Mouse (Mus musculus) thymus, adult 18-20 months (tissue): ENCODE measurements around the gene Rbm4.
A peak's percentile ranks its signal among the peaks of the same experiment; 100 is the strongest.
"Not testable (repeated sequence)": the region's sequence is repeated elsewhere in the genome, so short reads cannot be mapped to it uniquely, and the experiment has no call there.

Experiments used
- DNase-seq, 2 experiments: peaks; one replicate each; pipeline ENCODE4 v3.0.0; 2022; ENCODE audit warnings: mixed read lengths in 2 of 2

The Rbm4 gene

DNA sequence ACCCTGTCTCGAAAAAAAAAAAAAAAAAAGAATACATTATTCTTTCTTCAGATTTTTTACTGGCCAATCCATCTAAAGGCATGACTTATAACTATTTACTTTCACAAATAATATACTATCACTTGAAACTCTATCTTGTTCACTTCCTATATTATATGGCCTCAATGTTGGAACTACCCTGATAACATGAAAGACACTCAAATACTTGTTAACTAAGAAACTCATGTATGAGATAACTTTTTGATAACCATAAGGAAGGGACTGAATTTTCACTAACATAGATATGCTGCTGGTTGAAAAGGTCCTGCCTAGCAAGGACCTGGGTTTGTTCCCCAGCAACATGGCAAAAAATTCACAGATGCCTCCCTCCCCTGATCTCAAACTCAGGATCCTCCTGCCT is 2.2 kb upstream of the Rbm4 start:
- DNase-seq: no peak

DNA sequence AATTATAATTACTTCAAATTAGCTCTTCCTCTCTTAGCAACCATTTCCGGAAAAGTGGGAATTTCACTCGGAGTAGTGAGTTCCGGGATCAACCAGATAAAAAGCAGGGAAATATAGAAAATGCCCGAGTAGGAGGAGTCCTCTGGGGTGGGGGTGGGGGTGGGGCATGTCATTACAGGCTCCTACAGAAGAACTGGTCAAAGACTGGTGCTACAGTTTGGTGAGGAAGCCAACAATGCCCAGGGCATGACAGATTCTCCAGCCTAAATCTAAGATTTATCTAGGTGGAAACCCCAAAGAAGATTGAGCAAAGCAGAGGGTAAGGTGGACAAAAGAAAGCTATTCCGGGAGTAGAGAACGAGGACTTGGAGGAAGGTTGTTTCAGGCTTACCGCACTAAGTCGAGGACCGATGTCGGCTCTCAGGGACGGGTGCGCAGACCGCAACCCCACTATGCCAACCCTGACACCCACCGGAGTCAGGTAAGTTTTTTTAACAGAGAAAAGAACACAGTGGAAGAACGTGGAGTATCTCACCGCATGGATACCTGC is 345 bp downstream of the Rbm4 start:
- no peak for DNase-seq

DNA sequence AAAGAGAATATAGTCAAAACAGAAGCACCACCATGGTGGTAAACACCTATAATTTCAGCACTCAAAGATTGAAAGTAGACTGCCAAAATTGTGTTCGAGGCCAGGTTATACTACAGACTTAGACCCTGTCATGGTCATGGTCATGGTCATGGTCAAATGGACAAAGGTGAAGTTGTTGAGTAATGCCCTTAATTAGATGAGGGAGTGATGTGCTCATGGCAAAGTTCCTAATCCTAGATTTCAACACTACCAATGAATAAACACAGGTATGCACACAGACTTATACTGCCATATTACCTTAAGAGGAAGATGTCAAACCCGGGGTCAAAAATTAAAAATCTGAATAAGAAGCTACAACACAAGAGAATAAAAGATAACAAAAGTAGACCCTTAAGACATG is 7.4 kb downstream of the Rbm4 start:
- no peak for DNase-seq

DNA sequence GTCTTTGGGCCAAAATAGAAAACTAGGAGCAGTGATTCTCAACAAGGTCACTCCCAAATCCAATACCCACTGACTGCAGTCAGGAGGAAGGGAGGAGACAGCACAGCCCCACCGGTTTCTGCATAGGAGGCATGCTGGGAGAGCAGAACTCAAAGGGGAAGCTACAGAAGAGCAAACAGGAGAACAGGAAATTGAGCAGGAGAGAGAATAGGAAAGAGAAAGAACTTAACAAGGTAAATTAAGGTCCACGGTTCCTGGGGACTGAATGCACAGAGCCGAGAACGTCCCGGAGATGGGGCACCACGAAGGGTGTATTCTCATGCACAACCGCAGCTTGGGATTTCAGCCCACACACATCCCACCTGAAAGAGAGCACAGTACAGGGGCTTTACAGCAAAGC is 8.5 kb downstream of the Rbm4 start:
- DNase-seq: no peak

DNA sequence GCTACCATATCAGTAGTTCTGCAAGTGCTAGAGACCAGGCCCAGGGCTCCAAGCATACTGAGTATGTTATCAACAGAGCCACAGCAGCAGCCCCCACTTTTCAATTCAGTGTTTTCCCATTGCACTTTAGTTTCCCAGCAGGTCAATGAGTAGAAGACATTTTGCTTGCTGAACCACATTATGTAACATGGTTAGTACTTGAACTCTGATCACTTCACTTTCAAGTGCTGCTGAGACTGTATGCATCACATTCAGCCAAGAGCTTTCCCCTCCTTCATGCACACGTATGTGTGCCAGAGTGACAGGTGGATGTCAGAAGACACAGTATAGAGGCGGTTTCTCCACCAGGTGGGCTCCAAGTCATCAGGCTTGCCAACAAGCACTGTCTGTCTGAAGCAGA is 10.8 kb downstream of the Rbm4 start:
- no peak for DNase-seq

DNA sequence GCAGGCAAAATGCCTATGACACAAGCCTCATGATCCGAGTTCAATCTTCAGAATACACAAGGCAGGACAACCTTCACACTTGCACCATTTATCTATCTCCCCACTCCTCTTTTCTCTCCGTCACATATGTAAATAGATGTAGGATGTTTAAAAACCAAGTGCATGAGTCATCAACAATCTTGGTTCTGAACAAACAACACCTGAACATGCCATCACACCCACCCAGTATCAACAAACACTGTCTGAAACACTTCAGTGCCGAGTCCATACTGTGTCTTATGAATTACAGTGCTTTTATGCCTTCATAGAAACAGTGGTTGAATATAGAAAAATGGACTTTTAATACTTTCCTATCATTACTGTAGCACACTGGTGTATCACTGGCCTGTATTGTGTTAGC is 20.9 kb downstream of the Rbm4 start:
- no peak for DNase-seq

DNA sequence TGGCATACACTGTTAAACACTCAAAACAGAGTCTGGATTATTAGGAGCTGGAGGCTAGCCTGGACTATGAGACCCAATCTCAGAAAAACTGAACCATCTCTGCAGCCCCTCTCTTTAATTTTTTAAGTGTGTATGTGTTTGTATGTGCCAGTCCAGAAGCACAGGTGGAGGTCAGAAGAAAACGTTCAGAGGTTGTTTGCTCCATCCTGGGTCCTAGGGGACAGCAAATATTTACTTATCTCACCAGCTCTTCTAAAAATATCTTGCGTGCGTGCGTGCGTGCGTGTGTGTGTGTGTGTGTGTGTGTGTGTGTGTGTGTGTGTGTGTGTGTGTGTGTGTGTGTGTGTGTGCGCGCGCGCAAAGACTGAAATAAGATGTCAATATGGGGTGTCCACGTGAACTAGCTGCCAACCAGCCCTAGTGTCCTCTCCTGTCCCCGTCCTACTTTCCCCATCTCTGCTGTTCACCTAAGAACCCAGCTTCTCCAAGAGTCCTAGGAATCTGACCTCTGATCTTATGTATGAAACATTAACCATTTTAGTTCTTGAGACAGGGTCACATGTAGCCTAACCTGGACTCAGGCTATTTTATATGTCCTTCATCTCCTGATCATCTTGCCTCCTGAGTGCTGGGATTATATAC is 26.1 kb downstream of the Rbm4 start:
- no peak for DNase-seq

DNA sequence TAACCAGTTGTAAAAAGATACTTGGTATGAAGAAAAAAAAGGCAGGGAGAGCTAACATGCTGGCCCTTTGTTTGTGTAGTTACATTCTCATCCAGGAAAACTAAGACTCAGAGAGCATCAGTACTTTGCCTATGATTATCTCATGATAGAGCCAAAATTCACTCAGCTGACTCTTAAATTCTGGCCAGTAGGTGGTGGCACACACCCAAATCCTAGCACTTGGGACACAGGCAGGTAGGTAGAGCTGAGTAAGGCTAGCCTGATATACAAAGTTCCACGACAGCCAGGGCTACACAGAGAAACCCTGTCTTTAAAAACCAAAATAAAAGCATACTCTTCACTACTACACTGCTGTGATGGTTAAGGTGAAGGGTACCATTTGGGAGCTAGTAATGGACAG is 30.8 kb downstream of the Rbm4 start:
- no peak for DNase-seq

DNA sequence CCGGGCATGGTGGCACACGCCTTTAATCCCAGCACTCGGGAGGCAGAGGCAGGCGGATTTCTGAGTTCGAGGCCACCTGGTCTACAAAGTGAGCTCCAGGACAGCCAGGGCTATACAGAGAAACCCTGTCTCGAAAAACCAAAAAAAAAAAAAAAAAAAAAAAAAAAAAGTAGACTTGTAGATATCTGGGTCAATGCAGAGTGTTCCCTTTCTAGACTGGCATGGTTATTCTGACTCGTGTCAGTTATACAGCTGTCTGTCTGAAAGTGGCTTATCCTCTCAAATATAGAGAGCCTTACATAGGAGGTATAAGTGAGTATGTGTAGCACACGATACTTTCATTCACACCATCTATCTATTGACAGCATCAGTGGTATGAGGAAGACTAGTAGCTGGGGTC is 33.2 kb downstream of the Rbm4 start:
- not testable (repeated sequence) for DNase-seq

DNA sequence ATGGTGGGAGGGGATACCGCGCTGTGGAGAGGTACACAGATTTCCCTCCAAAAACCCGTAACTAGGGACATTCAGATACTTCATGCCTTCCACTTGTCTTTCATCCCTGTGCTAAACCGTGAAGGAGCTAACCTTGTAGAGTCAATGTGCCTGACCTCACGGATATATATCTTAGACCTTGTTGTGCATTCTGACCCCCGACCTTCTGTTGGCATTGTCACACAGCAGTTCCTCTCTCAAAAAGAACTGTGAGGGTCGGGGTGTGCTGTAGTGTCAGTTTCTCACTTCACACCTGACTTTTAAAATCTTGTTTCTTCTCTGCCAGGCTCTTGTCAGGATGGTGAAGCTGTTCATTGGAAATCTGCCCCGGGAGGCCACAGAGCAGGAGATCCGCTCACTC is 36.8 kb downstream of the Rbm4 start:
- DNase-seq: no peak

DNA sequence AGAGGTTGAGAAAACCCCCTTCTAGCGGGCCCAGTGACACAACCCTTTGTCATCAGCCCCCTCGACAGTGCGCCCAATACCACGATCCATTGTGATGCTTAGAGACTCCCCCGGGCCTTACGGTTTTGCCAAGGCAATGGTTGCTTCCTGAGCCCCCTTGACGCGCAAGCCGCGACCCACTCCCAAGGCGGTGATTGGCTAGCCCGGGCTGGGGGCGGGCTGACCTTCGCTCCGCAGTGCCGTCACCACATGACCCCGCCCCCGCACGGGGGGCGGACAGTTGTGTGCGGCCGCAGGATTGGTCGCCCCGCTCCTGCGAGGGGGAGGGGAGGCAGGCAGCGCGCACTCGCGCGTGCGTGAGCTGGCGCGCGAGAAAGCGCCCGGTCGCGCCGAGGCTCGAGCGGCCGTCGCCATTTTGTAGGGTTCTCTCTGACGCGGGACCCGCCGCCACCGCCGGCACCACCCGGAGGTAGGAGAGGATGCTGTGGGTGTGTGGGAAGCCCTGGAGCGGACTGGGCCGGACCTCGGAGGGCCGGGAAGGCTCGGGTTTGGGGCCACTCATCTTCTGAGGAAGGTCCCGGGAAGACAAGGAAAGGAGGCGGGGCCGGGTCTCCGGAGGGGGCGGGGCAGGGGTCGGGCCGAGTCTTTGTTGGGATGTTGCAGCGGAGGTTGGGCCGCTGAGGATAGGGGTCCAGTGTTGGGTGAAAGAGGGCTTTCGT is 37.3 kb downstream of the Rbm4 start, which contains the start of gene Rbm4b:
Gene Rbm4b, plus strand, starts transcription at position 305 of the 719 bp plus-strand sequence.
- peak; percentile 96 for DNase-seq

DNA sequence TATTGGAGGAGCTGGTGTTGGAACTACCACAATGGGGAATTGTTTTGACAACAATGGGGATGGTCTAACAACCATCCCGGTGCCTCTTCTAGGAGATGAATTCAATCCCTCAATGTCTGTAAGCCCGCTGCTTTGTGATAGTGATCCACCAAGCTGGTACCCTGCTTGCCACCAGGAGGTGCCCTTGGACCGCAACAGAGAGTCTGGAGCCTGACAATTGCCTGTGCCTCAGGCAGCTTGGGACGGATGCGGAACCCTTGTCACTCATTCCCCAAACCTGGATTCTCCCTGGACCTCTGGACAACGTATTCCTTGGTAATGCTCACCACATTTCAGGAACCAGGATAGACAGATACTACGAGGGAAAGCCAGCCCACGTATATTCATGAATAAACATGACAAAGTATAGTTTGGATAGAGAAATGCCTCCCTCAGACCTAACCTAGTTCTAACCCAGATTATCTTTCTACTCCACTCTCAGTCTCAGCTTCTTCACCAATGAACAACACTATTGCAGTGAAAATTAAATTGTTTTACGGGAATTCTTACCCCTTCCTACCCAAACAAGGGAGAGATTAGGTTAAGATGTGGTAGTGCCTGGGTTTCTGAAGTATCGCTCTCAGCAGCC is 38.0 kb downstream of the Rbm4 start:
- peak; percentile 80 to 85 for DNase-seq

DNA sequence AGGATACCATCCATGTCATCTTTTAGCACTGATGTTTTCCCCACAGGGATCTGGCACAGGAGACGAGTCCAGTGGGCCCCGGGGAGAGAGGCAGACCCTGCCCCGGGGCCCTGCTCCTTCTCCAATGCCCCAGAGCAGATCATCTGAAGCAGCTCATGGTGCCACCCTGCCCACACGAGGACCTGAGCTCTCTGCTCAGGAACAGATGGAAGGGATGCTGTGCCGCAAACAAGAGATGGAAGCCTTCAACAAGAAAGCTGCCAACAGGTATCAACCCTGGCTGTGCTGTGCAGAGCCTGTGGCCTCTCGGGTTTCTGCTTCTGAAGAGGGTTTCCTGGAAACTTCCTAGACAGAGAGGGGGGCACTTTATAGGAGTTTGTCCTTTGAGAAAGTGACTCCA is 43.7 kb downstream of the Rbm4 start:
- no peak for DNase-seq

DNA sequence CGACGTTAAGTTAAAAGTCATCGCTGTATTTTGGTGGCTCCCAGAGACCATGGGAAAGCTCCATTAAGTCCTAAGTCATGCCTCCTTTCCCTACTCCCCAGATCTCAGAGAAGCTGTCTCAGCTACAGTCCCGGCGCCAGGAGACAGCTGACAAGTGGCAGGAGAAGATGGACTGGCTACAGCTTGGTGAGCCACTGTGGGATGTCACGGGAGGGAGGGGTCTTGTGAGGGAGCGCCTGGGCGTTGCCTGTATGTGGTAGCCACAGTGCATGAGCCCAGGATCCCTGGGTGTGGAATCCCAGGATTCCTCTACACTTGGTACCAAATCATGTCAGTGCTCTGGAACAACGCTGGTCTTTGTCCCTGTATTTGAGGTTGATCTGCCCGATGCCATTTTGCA is 45.2 kb downstream of the Rbm4 start:
- no peak for DNase-seq

DNA sequence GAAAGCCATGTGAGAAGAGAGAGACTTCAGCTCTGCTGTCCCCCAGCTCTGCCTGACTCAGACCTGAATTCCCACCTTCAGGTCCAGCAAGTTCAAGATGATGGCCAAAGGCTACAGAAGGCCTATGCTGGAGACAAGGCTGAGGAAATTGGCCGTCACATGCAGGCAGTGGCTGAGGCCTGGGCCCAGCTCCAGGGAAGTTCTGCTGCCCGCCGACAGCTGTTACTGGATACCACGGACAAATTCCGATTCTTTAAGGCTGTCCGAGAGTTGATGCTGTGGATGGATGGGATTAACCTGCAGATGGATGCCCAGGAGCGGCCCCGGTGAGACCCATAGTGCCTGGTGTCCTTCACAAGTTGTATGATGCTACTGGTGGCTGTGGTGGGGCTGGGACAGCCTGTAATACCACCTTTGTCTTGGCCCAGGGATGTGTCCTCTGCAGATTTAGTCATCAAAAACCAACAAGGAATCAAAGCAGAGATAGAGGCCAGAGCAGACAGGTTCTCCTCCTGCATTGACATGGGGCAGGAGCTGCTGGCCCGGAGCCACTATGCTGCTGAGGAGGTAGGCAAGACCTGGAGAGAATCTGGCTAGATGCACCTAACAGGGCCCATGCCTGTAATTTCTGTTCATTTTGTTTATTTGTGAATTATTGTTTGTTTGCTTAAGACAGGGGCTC is 45.9 kb downstream of the Rbm4 start:
- no peak for DNase-seq

DNA sequence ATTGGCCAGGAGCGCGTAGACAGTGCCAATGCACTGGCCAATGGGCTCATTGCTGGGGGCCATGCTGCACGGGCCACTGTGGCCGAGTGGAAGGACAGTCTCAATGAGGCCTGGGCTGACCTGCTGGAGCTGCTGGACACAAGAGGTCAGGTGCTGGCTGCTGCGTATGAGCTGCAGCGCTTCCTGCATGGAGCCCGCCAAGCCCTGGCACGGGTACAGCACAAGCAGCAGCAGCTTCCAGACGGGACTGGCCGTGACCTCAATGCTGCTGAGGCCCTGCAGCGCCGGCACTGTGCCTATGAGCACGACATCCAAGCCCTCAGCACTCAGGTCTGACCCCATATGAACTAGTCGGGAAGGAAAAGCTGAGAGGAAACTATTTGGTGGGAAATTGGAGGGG is 47.1 kb downstream of the Rbm4 start:
- DNase-seq: no peak

DNA sequence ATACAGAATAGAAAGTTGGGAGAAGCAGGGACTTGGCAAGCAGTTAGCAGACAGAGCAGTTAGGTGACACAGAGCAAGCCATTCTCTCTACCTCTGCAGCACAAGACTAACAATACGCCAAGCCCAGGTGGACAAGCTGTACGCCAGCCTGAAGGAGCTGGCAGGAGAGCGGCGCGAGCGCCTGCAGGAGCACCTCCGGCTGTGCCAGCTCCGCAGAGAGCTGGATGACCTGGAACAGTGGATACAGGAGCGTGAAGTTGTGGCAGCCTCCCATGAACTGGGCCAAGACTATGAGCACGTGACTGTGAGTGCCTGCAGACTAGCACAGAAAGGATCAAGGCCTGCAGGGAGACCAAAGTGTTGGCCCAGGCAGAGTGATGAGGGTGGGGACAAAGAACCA is 48.0 kb downstream of the Rbm4 start:
- no peak for DNase-seq

DNA sequence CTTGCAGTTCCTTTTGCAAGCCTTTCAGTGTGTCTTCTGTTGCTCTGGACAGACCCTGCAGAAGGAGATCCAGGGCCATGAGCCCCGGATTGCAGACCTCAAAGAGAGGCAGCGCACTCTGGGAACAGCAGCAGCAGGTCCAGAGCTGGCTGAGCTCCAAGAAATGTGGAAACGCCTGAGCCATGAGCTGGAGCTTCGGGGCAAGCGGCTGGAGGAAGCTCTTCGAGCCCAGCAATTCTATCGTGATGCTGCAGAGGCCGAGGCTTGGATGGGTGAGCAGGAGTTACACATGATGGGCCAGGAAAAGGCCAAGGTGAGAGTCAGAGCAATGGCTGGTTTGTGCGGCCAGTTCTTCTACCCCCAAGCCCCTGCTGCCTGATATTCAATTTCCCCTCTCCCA is 48.6 kb downstream of the Rbm4 start:
- no peak for DNase-seq

DNA sequence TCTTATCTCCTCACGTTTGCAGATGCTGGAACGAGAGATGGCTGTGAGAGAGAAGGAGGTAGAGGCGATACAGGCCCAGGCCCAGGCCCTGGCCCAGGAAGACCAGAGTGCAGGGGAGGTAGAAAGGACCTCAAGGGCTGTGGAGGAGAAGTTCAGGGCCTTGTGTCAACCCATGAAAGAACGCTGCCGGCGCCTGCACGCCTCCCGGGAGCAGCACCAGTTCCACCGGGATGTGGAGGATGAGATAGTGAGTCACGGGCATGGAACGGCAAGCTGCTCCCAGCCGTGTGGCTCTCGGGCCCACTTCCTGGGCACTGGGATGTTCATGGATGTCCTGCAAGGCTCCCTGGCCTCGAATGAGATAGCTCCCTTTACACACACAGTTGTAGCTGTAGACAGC is 49.7 kb downstream of the Rbm4 start:
- no peak for DNase-seq

DNA sequence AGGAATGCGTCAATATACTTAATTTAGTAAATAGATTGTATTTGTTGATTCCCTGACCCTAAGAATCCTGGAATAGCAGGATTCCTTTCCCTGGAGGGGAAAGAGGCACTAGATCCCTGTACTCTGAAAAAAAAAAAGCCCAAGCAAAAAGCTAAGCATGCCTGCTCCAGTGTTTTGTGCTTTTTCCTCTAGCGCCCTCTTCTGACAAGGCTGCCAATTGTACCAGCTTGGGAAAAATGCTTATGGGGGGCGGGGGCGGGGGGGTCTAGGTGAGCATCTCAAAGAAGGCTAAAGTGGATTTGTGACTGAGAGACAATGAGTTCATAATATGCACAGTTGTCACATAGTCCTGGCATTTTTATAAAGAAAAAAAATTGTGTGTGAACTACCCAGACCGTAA is 50.2 kb downstream of the Rbm4 start:
- no peak for DNase-seq

DNA sequence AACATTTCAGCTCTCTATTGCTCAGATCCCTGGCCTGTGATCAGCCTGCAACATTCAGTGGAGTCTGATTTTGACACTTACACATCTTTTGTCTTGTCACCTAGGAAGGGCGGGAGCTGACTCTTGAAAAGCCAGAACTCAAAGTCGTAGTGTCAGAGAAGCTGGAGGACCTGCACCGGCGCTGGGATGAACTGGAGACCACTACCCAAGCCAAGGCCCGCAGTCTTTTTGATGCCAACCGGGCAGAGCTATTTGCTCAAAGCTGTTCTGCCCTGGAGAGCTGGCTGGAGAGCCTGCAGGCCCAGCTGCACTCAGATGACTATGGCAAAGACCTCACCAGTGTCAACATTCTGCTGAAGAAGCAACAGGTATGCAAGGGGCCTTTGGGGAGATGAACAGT is 51.5 kb downstream of the Rbm4 start:
- DNase-seq: no peak

DNA sequence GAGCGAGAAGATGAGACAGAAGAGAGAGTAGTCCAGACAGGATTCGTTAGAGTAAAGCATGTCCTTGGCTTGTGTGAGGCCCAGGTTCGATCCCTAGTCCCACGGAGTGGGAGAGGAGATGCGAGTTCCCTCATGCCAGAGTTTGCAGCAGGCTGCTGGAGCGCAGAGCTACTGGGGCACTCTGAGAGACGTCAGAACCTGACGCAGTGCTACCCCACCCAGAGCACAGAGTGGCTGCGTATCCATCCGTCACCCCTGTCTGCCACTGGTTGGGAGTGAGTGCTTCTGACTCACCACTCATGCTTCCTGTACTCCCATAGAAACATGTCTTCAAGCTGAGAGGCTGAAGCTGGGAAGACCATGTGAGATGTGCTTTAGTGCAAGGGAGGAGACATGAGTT is 52.2 kb downstream of the Rbm4 start:
- no peak for DNase-seq

DNA sequence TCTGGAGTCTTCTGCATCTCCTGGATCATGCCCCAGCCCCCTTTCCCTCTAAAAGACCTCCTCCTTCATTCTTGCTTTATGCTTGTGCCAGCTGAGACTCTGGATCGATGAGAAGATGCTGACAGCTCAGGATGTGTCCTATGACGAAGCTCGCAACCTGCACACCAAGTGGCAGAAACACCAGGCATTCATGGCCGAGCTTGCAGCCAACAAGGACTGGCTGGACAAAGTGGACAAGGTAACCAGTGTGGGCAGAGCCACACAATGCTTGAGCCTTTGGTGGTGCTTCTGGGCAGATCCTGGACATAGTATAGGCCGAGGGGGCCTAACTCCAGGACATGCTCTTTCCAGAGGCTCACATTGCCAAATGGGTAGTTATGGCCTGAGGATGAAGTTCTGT is 53.9 kb downstream of the Rbm4 start:
- no peak for DNase-seq

DNA sequence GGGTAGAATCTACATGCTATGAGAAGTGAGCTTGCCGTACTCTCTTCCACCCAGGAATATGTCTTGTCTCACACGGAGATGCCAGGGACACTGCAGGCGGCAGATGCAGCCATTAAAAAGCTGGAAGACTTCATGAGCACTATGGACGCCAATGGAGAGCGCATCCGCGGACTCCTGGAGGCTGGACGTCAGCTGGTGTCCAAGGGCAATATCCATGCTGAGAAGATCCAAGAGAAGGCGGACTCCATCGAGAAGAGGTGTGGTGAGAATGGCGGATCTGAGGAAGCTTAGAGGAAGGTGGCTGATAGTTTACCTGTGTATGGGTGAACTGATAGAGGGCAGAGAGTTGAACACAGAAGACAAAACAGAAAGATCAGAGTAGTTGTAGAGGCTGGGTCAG is 54.6 kb downstream of the Rbm4 start:
- no peak for DNase-seq
